Mouse (Mus musculus) urinary bladder, postnatal 0 days (tissue): ENCODE measurements around the gene Tcte2. TPM values are rescaled to one million over a fixed set of nuclear protein-coding genes. Genes with fewer than 3 reads are reported as not detected.

Experiments used
- polyA plus RNA-seq: library from polyadenylated mRNA; unstranded; fragments of >200 nt; fragmentation: Nextera tagmentation; extraction: Ambion mirVana; gene quantifications from 2 replicates; pipeline ENCODE4 v1.2.1, GENCODE M21; 2015

Gene Tcte2
- polyA plus RNA-seq: 2.3 and 3.1 TPM in 2 replicates

GRCm38 (mm10) chr17:13761179-13761913, at the start of gene Tcte2:
TSS of gene Tcte2 (minus strand) at chr17:13761825.

DNA sequence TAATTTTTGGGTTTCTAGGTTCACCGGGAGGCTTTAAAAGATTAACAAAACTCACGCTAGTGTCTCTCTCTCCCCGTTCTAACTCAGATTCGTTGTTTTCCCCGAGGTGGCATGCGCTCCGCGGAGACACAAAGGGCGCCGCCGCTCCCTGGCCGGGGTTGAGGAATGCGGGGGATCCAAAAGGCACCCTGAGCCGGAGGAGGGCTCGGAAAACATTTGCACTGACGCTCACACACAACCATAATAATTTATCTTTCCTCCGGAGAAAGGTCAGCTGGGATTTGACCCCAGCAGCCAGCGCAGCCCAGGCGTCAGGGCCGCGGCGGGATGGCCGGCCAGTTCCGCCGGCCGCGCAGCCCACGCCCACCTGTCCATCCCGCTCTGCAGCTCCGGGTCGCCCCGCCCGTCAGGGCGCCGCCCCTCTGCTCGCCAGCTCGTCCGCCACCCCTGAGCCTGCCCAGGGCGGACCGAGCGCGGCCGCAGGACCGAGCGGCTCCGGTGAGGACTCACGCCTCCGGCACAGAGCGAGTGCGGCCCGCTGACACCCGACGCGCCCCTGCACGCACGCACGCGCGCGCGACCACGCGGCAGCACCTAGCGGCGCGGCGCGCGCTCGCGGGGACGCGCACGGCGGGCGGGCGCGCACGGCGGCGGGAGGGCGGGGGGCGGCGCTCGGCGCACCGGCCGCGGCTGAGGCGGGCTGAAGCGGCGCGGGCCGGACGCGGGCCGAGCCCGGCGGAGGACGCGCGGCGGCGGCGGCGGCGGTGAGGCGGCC, 1.6 kb downstream of the Tcte2 start, which contains the start of gene Afdn:
Gene Afdn (plus strand): TSS at position 687 of the 775 bp plus-strand sequence.

Other genes starting within 250 kb of the Tcte2 start
- 56.7 and 71.7 TPM in 2 replicates for gene Afdn, start 1.3 kb downstream of the Tcte2 start, polyA plus RNA-seq
- gene Gm7168, start 186.5 kb upstream of the Tcte2 start, polyA plus RNA-seq: not detected in 2 replicates
- not detected in 2 replicates for gene Gm7356, start 241.9 kb upstream of the Tcte2 start, polyA plus RNA-seq